Mouse (Mus musculus) frontal cortex, adult 2 months (tissue): ENCODE measurements around the gene Engase. TPM values are rescaled to one million over a fixed set of nuclear protein-coding genes. Genes with fewer than 3 reads are reported as not detected.

Experiments used
- DNase-seq, 2 experiments: peaks; one replicate each; pipeline ENCODE4 v3.0.0; 2022; ENCODE audit warnings: low spot score in 1 of 2; ENCODE audit errors: extremely low spot score in 1 of 2
- polyA plus RNA-seq: library from polyadenylated mRNA; depleted of rRNA; stranded (reverse); fragments of >200 nt; gene quantifications from 2 replicates; pipeline ENCODE4 v1.2.3, GENCODE M21; 2012; rRNA removed

Gene Engase
- polyA plus RNA-seq, 1 experiment: 9.8 TPM

DNA sequence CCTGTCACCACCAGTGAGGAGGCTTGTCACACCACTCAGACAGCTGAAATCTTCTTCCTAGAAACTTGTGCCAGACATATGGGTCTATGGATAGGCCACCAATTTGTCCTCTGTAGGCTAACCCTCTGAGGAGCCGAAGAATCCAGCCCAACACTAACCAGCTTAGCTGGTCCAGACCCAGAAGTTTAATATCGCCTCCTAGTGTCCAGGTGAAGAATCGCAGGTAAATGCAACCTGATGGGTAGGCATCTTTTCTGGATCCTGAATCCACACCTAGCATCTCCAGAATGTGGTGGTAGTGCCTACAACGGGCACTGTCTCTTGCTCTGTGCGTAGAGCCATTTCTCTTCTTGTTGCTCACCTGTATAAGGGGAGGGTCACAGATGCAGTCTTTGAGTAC is 43.6 kb downstream of the Engase start:
- no peak for DNase-seq

GRCm38 (mm10) chr11:118520932-118521331 is 44.3 kb downstream of the Engase start:
- no peak for DNase-seq

- DNase-seq: peak in 1 of 2 experiments; percentile 52
Measured at GRCm38 (mm10) chr11:118523496-118524145, 47.0 kb downstream of the Engase start.

DNA sequence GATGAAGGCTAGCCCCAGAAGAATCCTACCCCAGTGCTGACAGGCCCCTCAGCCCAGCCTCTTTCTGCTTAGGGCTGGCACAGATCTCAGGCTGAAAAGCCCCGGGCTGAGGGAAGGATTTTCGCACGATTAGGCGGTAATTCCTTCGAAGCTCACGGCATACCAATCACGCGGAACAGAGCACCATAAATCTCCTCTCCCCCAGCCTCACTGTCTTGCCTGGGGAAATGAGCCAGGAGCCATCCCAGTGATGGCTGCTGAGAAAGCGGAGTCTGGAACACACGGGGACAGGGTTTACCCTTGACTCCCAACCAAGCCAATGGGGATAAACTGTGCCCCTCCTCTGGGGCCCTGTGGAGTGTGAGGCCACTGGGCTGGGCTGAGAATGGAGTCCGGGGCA is 48.4 kb downstream of the Engase start:
- DNase-seq: no peak

DNA sequence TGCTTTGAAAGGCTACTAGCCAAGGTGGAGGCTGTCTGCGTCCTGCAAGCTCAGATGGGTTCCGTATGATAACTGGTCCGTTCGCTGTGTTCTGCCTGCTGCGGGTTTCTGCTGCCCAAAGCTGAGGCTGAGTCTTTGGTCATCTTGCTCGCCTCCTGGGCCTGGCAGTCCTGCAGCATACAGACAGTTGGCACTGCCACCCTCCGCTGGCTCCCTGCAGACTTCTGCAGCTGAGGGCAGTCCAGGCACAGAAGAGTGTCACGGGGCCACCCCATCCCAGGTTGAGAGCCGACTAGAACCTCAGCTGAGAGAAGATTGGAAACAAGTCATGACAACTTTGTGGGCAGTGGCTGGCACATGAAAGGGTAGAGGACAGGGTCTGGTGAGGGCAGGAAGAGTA is 52.1 kb downstream of the Engase start:
- DNase-seq: no peak

- DNase-seq: no peak
Measured at GRCm38 (mm10) chr11:118530313-118530712, 53.7 kb downstream of the Engase start.

GRCm38 (mm10) chr11:118534382-118535092 is 57.9 kb downstream of the Engase start:
- peak in 1 of 2 experiments; percentile 40 for DNase-seq

- DNase-seq: no peak
Measured at GRCm38 (mm10) chr11:118538008-118538407, 61.4 kb downstream of the Engase start.

Other genes starting within 250 kb of the Engase start
- 70.4 and 90.1 TPM in 2 replicates for gene Cyth1, start 228.2 kb upstream of the Engase start, polyA plus RNA-seq
- gene Usp36, start 186.6 kb upstream of the Engase start, polyA plus RNA-seq: 27.7 and 28.4 TPM in 2 replicates
- 0.52 and 0.76 TPM in 2 replicates for gene Cep295nl, start 134.3 kb upstream of the Engase start, polyA plus RNA-seq
- gene Timp2, start 121.1 kb upstream of the Engase start, polyA plus RNA-seq: 192 and 218 TPM in 2 replicates
- 38.5 and 52.4 TPM in 2 replicates for gene Lgals3bp, start 74.7 kb upstream of the Engase start, polyA plus RNA-seq
- gene Cant1, start 57.7 kb upstream of the Engase start, polyA plus RNA-seq: 38.3 and 40.2 TPM in 2 replicates
- 2.6 and 3.4 TPM in 2 replicates for gene C1qtnf1, start 48.6 kb upstream of the Engase start, polyA plus RNA-seq